Comparison of ENCODE assay signal across 22 mouse cellular contexts in the genomic region with DNA sequence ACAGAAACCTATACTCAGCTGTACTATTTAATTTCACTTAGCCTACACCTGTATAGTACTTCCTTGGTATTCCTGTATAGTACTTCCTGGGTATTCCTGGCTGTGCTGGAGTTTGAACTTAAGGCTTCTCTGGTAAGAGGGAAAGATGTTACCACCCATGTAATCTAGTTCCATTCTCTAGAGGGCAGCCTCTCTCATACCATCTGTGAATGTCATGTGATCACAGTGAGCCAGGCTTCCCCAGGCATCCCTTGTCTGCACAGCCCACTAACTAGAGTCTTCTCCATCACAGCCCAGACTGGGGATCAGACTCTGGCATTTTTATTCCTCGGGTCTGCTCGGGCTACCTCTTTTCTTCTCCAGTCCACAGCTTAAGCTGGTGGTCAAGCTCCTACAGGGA.
A peak's percentile ranks its signal among the peaks of the same experiment; 100 is the strongest.
DNase-seq lines count a peak whose midpoint lies in the region; ATAC-seq and TF ChIP-seq lines count a peak whose summit lies in the region.
"Had no signal": no experiment of that assay in that cellular context is flagged by ENCODE, and none has a peak within 500 bp of the region (broad histone marks: within the 10 kb centered on the region; RNA-seq: fewer than 3 reads in every experiment).

No protein-coding gene starts in this region.

- WGBS in kidney, postnatal 0 days, result 80% methylated on average over 2 of the region's 2 CpGs
- WGBS in kidney, adult 2 months, result 85% methylated on average over 2 of the region's 2 CpGs
- WGBS in forebrain, embryonic 12.5 days, result 82% methylated on average over 2 of the region's 2 CpGs

- no peaks in the 10 kb centered on the region for H3K4me1 ChIP-seq in kidney, postnatal 0 days (replicated peaks; ENCODE audit: insufficient read depth, low read length)
- no peaks in the 10 kb centered on the region for H3K4me1 ChIP-seq in kidney, adult 2 months (ENCODE audit: control insufficient read depth, insufficient read depth, low read length)
- H3K4me1 ChIP-seq in CH12.LX (ENCODE audit: control insufficient read depth in 1 of 2, insufficient read depth in 2 of 2), result peaks cover 0 to 4% of the 10 kb centered on the region in 2 experiments; a peak in 1 of 4 replicates
- no peaks in the 10 kb centered on the region for H3K4me1 ChIP-seq in forebrain, embryonic 12.5 days
- H3K4me1 ChIP-seq: embryonic facial prominence, embryonic 15.5 days; hindbrain, embryonic 13.5 days; midbrain, embryonic 13.5 days had no signal

- ATAC-seq in kidney, postnatal 0 days (replicated peaks; ENCODE audit: low FRiP score, low read depth), result no peak
- ATAC-seq in forebrain, embryonic 12.5 days (ENCODE audit: low FRiP score), result no peak
- no peak for ATAC-seq in activated CD4-positive, CD25-positive, alpha-beta regulatory T cell, adult 4 months
- ATAC-seq: lung, postnatal 0 days; midbrain, embryonic 13.5 days had no signal

- TF ChIP-seq POLR2A in kidney, adult 2 months (IDR thresholded peaks at IDR 0.05; ENCODE audit: low read depth, low read length), result no peak
- no peak for TF ChIP-seq POLR2A in CH12.LX (IDR thresholded peaks at IDR 0.05; ENCODE audit: low read depth, low read length)

- H3K4me2 ChIP-seq in kidney, postnatal 0 days (ENCODE audit: low read length), result no peak overlapping the region
- H3K4me2 ChIP-seq in CH12.LX (ENCODE audit: insufficient read depth, low read depth, poor library complexity, severe bottlenecking), result no peak overlapping the region
- no peak overlapping the region for H3K4me2 ChIP-seq in forebrain, embryonic 12.5 days
- H3K4me2 ChIP-seq: embryonic facial prominence, embryonic 15.5 days; heart, embryonic 13.5 days; hindbrain, embryonic 13.5 days; liver, embryonic 15.5 days; midbrain, embryonic 13.5 days had no signal

- dilution Hi-C loops in CH12.LX (cut with MboI; ENCODE audit: extremely low pct_ligation_motif_present, extremely low pct_unique_long_range_greater_than_20kb, low sequenced_read_pairs), result no loop called here

- in situ Hi-C loops in CH12.LX (cut with MboI; ENCODE audit: low pct_ligation_motif_present, low pct_unique_long_range_greater_than_20kb, low sequenced_read_pairs), result no loop called here

- H3K9me3 ChIP-seq in kidney, postnatal 0 days (replicated peaks; ENCODE audit: low read length), result no peaks in the 10 kb centered on the region
- no peaks in the 10 kb centered on the region for H3K9me3 ChIP-seq in CH12.LX (replicated peaks; ENCODE audit: low read length)
- no peaks in the 10 kb centered on the region for H3K9me3 ChIP-seq in forebrain, embryonic 12.5 days
- H3K9me3 ChIP-seq: embryonic facial prominence, embryonic 15.5 days; heart, embryonic 13.5 days; hindbrain, embryonic 13.5 days; limb, embryonic 10.5 days; liver, embryonic 15.5 days; midbrain, embryonic 13.5 days had no signal

- H3K36me3 ChIP-seq in kidney, postnatal 0 days (ENCODE audit: insufficient read depth, low read length), result no peaks in the 10 kb centered on the region
- H3K36me3 ChIP-seq in kidney, adult 2 months (ENCODE audit: control insufficient read depth, insufficient read depth, low read length), result no peaks in the 10 kb centered on the region
- H3K36me3 ChIP-seq in CH12.LX (replicated peaks in 1 of 2; ENCODE audit: control insufficient read depth in 1 of 2, insufficient read depth in 1 of 2, low read length in 1 of 2), result no peaks in the 10 kb centered on the region
- H3K36me3 ChIP-seq in forebrain, embryonic 12.5 days (replicated peaks), result no peaks in the 10 kb centered on the region
- H3K36me3 ChIP-seq: embryonic facial prominence, embryonic 15.5 days; heart, embryonic 13.5 days; hindbrain, embryonic 13.5 days; limb, embryonic 10.5 days; liver, embryonic 15.5 days; midbrain, embryonic 13.5 days had no signal

- H3K9ac ChIP-seq in kidney, postnatal 0 days (ENCODE audit: low read depth, low read length), result no peak overlapping the region
- H3K9ac ChIP-seq in CH12.LX (ENCODE audit: insufficient read depth, low read depth), result no peak overlapping the region
- no peak overlapping the region for H3K9ac ChIP-seq in forebrain, embryonic 12.5 days
- H3K9ac ChIP-seq: embryonic facial prominence, embryonic 15.5 days; heart, embryonic 13.5 days; hindbrain, embryonic 13.5 days; liver, embryonic 15.5 days; midbrain, embryonic 13.5 days had no signal

- no peaks in the 10 kb centered on the region for H3K27me3 ChIP-seq in kidney, postnatal 0 days (ENCODE audit: insufficient read depth, low read length)
- no peaks in the 10 kb centered on the region for H3K27me3 ChIP-seq in kidney, adult 2 months (replicated peaks; ENCODE audit: control insufficient read depth, insufficient read depth, low read length)
- H3K27me3 ChIP-seq in CH12.LX (replicated peaks), result no peaks in the 10 kb centered on the region
- H3K27me3 ChIP-seq in forebrain, embryonic 12.5 days, result no peaks in the 10 kb centered on the region
- H3K27me3 ChIP-seq: embryonic facial prominence, embryonic 15.5 days; hindbrain, embryonic 13.5 days; midbrain, embryonic 13.5 days had no signal

- H3K4me3 ChIP-seq in kidney, postnatal 0 days (replicated peaks; ENCODE audit: low read depth, low read length), result no peak overlapping the region
- H3K4me3 ChIP-seq in kidney, adult 2 months (ENCODE audit: insufficient read depth, low read depth, low read length), result no peak overlapping the region
- H3K4me3 ChIP-seq in CH12.LX (replicated peaks in 1 of 3; ENCODE audit: low read depth in 2 of 3, low read length in 2 of 3, poor library complexity in 1 of 3), result no peak overlapping the region
- H3K4me3 ChIP-seq in forebrain, embryonic 12.5 days (replicated peaks), result no peak overlapping the region
- H3K4me3 ChIP-seq: embryonic facial prominence, embryonic 15.5 days; heart, embryonic 13.5 days; hindbrain, embryonic 13.5 days; limb, embryonic 10.5 days; liver, embryonic 15.5 days; midbrain, embryonic 13.5 days had no signal

- TF ChIP-seq EP300 in CH12.LX (IDR thresholded peaks at IDR 0.05; ENCODE audit: low read length), result no peak

- peak; percentile 26; the same call in 1 of the 2 replicates for TF ChIP-seq CTCF in kidney, postnatal 0 days (IDR thresholded peaks at IDR 0.05; ENCODE audit: low read depth)
- no peak for TF ChIP-seq CTCF in kidney, adult 2 months (conservative IDR thresholded peaks at IDR 0.05; ENCODE audit: insufficient read depth, insufficient read length, low read depth, low read length)
- peak in 1 of 2 experiments; percentile 57; a peak in 2 of 4 replicates for TF ChIP-seq CTCF in CH12.LX (conservative IDR thresholded peaks at IDR 0.05 in 1 of 2, IDR thresholded peaks at IDR 0.05 in 1 of 2; ENCODE audit: low read depth in 2 of 2, low read length in 2 of 2)

- H3K27ac ChIP-seq in kidney, postnatal 0 days, result no peak overlapping the region
- no peak overlapping the region for H3K27ac ChIP-seq in kidney, adult 2 months (ENCODE audit: insufficient read depth, low read depth, low read length)
- no peak overlapping the region for H3K27ac ChIP-seq in CH12.LX (ENCODE audit: insufficient read depth, low read depth)
- no peak overlapping the region for H3K27ac ChIP-seq in forebrain, embryonic 12.5 days
- H3K27ac ChIP-seq: embryonic facial prominence, embryonic 15.5 days; heart, embryonic 13.5 days; hindbrain, embryonic 13.5 days; limb, embryonic 10.5 days; liver, embryonic 15.5 days; midbrain, embryonic 13.5 days had no signal

- no peak for DNase-seq in kidney, postnatal 0 days (ENCODE audit: low spot score)
- DNase-seq in kidney, adult 2 months, result no peak
- DNase-seq in CH12.LX (ENCODE audit: extremely low read depth), result peak; percentile 31
- DNase-seq in R1 (ENCODE audit: low read depth, low spot score), result peak; percentile 53
- peak; percentile 21 for DNase-seq in naive thymus-derived CD4-positive, alpha-beta T cell, adult 2 months (ENCODE audit: low read depth)
- DNase-seq: adrenal gland, postnatal 14 days; cerebellum, adult 11-12 months; cerebellum, postnatal 14 days; embryo, embryonic 11 days; heart, adult 11 months; kidney, postnatal 10 days; right cerebral cortex, postnatal 25 days; thymus, adult 2 months had no signal

- peak; percentile 32 for TF ChIP-seq RAD21 in CH12.LX (IDR thresholded peaks at IDR 0.05; ENCODE audit: low read depth, low read length)

- H3K79me2 ChIP-seq in CH12.LX (replicated peaks; ENCODE audit: control insufficient read depth, extremely low read depth, insufficient read depth, poor library complexity, severe bottlenecking), result no peaks in the 10 kb centered on the region

TF ChIP-seq in CH12.LX, 34 proteins besides CTCF, POLR2A, EP300 and RAD21:
- TF ChIP-seq ETS1 (conservative IDR thresholded peaks at IDR 0.05; ENCODE audit: low read depth, low read length) (no peak), E2F4 (IDR thresholded peaks at IDR 0.05; ENCODE audit: insufficient replicate concordance, low read depth, low read length) (no peak), CHD1 (IDR thresholded peaks at IDR 0.05; ENCODE audit: low read depth, low read length) (no peak), RCOR1 (conservative IDR thresholded peaks at IDR 0.05; ENCODE audit: low read depth, low read length) (no peak), HCFC1 (IDR thresholded peaks at IDR 0.05; ENCODE audit: low read depth, low read length) (no peak), MEF2A (IDR thresholded peaks at IDR 0.05; ENCODE audit: borderline replicate concordance, low read depth, low read length) (no peak), CHD2 (IDR thresholded peaks at IDR 0.05; ENCODE audit: low read length) (no peak), ZMIZ1 (IDR thresholded peaks at IDR 0.05; ENCODE audit: low read depth, low read length) (no peak), SMC3 (IDR thresholded peaks at IDR 0.05; ENCODE audit: low read depth, low read length) (peak; percentile 33), NRF1 (IDR thresholded peaks at IDR 0.05; ENCODE audit: low read depth, low read length) (no peak), ZNF384 (IDR thresholded peaks at IDR 0.05; ENCODE audit: low read depth, low read length) (no peak), IRF4 (IDR thresholded peaks at IDR 0.05; ENCODE audit: low read depth, low read length) (no peak), PAX5 (IDR thresholded peaks at IDR 0.05; ENCODE audit: low read length) (no peak), SIN3A (IDR thresholded peaks at IDR 0.05; ENCODE audit: low read length) (no peak), USF2 (conservative IDR thresholded peaks at IDR 0.05; ENCODE audit: low read depth, low read length) (peak; percentile 67), USF1 (IDR thresholded peaks at IDR 0.05; ENCODE audit: low read depth, low read length) (peak; percentile 66), BHLHE40 (IDR thresholded peaks at IDR 0.05; ENCODE audit: low read depth, low read length) (0 out of 2 replicates have a peak, but pooled peaks have one; percentile 10), TCF12 (IDR thresholded peaks at IDR 0.05; ENCODE audit: low read depth, low read length) (no peak), JUND (conservative IDR thresholded peaks at IDR 0.05; ENCODE audit: low read depth, low read length) (no peak), ZKSCAN1 (IDR thresholded peaks at IDR 0.05; ENCODE audit: borderline replicate concordance, low read depth, low read length) (no peak)

Comparison
In these comparisons a context has a peak if more than half of its experiments do, and no peak if none do; other contexts are left out.
1. DNase-seq: peak in CH12.LX (single experiment), R1 (single experiment) and naive thymus-derived CD4-positive, alpha-beta T cell, adult 2 months (single experiment); none in kidney, postnatal 0 days (single experiment) and kidney, adult 2 months (single experiment).